Mouse (Mus musculus) G1E (cell line): ENCODE results near the gene Ampd2. TPM values are rescaled to one million over a fixed set of nuclear protein-coding genes. Genes with fewer than 3 reads are reported as not detected.

ENCODE experiments used
- ATAC-seq: 2 replicates; pipeline ENCODE4 v1.8.0; 2016; ENCODE audit warnings: mild to moderate bottlenecking; ENCODE audit not compliant: insufficient number of reproducible peaks, poor library complexity, low FRiP score, severe bottlenecking; ENCODE audit errors: extremely low read depth
- DNase-seq: peaks from one replicate; pipeline ENCODE4 v3.0.0; 2012; ENCODE audit warnings: low spot score
- H3K27me3 ChIP-seq: 2 replicates; pipeline ENCODE4 v1.6.1; 2012; ENCODE audit warnings: mild to moderate bottlenecking, low read length, inconsistent platforms; ENCODE audit not compliant: insufficient read depth
- H3K36me3 ChIP-seq: replicated peaks from 2 replicates; pipeline ENCODE3; 2012; ENCODE audit warnings: mild to moderate bottlenecking, inconsistent platforms
- H3K4me1 ChIP-seq: 2 replicates; pipeline ENCODE4 v1.6.1; 2012; ENCODE audit warnings: low read depth, low read length, inconsistent platforms, mixed read lengths; ENCODE audit not compliant: insufficient read depth
- H3K4me3 ChIP-seq: 2 replicates; pipeline ENCODE4 v1.5.1; 2012; ENCODE audit warnings: low read depth, mild to moderate bottlenecking, inconsistent platforms, low read length, moderate library complexity, mixed read lengths
- H3K9me3 ChIP-seq: replicated peaks from 2 replicates; pipeline ENCODE4 v1.6.1; 2012; ENCODE audit warnings: inconsistent platforms
- CTCF ChIP-seq: IDR thresholded peaks from 2 replicates; pipeline ENCODE4 v1.5.1; 2012; ENCODE audit warnings: low read depth, low read length, inconsistent platforms, mixed read lengths
- GATA1 ChIP-seq: IDR thresholded peaks from 2 replicates; pipeline ENCODE4 v1.6.1; 2012; ENCODE audit warnings: borderline replicate concordance, low read length, inconsistent platforms, mixed read lengths
- GATA2 ChIP-seq: IDR thresholded peaks from 2 replicates; pipeline ENCODE4 v1.6.1; 2012; ENCODE audit warnings: low read depth, low read length, inconsistent platforms, borderline replicate concordance
- POLR2AphosphoS5 ChIP-seq: IDR thresholded peaks from 2 replicates; pipeline ENCODE4 v1.6.1; 2012; ENCODE audit warnings: low read depth, low read length, inconsistent platforms; ENCODE audit not compliant: insufficient replicate concordance
- TAL1 ChIP-seq: conservative IDR thresholded peaks from 2 replicates; pipeline ENCODE4 v1.6.1; 2012; ENCODE audit warnings: low read depth, low read length, inconsistent platforms, mixed read lengths
- polyA plus RNA-seq: library from polyadenylated mRNA; stranded (reverse); fragments of >175 nt; gene quantifications from 2 replicates; pipeline ENCODE4 v1.2.3, GENCODE M21; 2012
- total RNA-seq, 2 experiments: library from RNA; stranded (forward) in 1 of 2; stranded (reverse) in 1 of 2; fragments of 200-1000 nt in 1 of 2; fragments of >200 nt in 1 of 2; fragmentation: Nextera tagmentation in 1 of 2; gene quantifications; 2 replicates each; pipeline ENCODE4 v1.2.3; 2014 to 2017

Gene Ampd2
- total and polyA plus RNA-seq, 3 experiments, result 81.6 to 380 (median 169) TPM

DNA sequence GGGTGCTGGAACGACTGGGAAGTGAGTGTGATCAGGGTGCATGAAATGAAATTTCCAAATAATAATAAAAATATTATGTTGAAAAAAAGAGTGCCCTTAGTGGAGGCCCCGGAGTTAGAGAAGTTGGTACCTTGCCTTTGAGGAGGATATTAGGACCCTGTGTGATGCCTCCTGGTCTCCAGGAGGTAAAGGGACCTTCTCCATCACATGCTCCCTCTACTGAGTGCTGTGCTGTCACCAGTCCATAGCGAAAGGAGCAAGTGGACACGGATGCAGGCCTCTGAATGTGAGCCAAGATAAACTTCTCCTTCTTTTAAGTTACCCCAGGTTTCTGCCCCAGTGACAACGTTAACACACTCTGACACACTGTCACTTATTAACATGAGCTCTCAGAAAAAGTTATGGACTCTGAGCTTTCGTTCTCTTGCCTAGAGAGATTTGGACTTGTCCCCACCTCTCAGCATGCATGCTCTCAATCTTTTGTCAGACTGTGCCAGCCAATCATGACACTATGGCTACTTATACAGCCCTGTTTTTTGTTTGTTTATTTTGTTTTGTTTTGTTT, 19.0 kb downstream of the Ampd2 start:
- ATAC-seq, result no peak
- Histone ChIP-seq H3K4me1 (peaks cover 46% of the 10 kb centered on the region), H3K36me3 (peaks cover 34% of the 10 kb centered on the region), H3K4me3 (no peak overlapping the region), H3K9me3 (no peaks in the 10 kb centered on the region), H3K27me3 (peaks cover 17% of the 10 kb centered on the region; the same call in 1 of the 2 replicates)
- DNase-seq, result no peak
- TF ChIP-seq GATA2 (no peak), POLR2AphosphoS5 (no peak), GATA1 (no peak), CTCF (no peak), TAL1 (no peak)

DNA sequence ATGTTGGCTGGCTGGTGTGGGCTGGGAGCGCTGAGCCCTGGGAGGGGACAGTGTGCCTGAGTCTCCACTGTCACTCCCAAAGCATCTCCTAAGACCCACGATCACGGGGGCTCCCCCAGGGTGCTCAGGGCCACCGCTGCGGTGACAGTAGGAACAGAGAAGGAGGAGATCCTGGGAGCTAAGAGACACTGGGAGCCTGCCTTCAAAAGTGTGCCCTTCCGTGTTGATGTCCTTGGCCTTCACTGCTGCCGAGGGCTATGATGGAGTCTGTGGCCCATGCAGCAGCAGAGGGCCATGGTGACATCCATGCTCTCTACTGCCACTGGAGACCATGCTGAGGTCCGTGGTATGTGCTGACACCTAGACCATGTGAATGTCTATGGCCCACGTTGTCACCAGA, 20.9 kb downstream of the Ampd2 start:
- peaks cover 37% of the 10 kb centered on the region for H3K4me1 ChIP-seq
- H3K9me3 ChIP-seq, result no peaks in the 10 kb centered on the region
- H3K36me3 ChIP-seq, result peaks cover 17% of the 10 kb centered on the region
- no peak overlapping the region for H3K4me3 ChIP-seq
- H3K27me3 ChIP-seq, result peaks cover 17% of the 10 kb centered on the region; the same call in 1 of the 2 replicates
- ATAC-seq (no peak), DNase-seq (no peak)
- TF ChIP-seq POLR2AphosphoS5 (no peak), GATA2 (no peak), CTCF (no peak), TAL1 (no peak), GATA1 (no peak)

DNA sequence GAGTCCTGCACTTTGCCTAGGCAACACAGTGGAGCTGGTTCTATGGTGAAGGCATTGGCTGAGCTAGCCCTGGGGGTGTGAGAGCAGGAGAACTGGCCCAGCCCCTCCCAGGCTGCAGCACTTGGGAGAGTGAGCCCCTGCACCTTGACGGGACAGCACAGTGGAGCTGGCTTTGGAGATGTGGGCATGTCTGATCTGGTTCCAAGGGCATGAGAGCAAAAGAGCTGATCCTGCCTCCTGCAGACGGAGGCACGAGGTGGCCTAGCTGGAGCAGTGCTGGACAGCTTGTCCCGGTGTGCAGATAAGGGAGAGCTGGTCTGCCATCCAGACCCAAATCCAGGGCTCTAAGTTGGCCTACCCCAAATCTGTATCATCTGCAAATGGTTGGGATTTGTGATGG, 21.8 kb downstream of the Ampd2 start:
- no peaks in the 10 kb centered on the region for H3K9me3 ChIP-seq

DNA sequence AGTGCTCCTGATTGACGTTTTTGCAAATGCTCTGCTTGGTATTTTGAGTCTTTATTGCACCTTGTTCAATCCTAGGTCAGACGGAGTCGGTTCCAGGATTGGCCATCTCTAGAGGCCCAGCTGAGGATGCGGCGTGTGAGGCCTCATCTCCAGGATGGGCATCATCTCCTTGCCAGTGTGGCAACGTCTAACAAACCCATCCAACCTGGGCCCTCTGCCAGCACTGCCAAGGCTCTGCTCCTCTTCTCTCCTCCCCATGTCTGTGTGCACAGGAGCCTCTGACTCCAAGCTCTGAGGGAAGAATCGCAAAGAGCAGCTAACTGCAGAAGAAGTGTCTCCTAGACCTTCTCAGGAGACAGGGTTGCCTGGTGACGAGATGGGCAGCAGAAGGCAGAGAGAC, 23.8 kb downstream of the Ampd2 start:
- DNase-seq (no peak), ATAC-seq (no peak)
- H3K27me3 ChIP-seq, result peaks cover 20% of the 10 kb centered on the region

More for the DNA sequence above, 21.8 kb downstream of the Ampd2 start:
- ATAC-seq (no peak), DNase-seq (no peak)
- no peak for TF ChIP-seq CTCF
- no peak for TF ChIP-seq TAL1
- no peak for TF ChIP-seq GATA2
- no peak for TF ChIP-seq POLR2AphosphoS5
- no peak for TF ChIP-seq GATA1
- H3K36me3 ChIP-seq, result peaks cover 13% of the 10 kb centered on the region
- peaks cover 17% of the 10 kb centered on the region; the same call in 1 of the 2 replicates for H3K27me3 ChIP-seq
- H3K4me1 ChIP-seq, result peaks cover 29% of the 10 kb centered on the region
- H3K4me3 ChIP-seq, result no peak overlapping the region

DNA sequence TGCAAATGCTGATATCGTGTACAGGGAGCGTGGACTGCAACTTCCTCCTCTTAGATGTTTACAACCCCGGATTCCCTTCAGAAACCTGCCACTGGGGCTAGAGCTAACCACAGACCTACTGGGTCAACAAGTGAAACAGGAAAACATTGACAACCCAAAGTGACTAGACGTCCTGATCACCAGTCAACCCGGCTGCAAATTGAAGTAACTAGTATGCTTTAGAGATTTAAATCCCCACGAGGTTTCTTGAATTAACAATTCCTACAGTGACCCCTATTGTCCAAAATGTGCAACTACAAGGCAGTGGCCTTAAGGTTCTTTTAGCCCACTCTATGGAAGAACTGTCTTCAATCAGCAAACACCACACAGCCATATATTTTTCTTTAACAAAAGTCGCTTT, 25.0 kb downstream of the Ampd2 start:
- Histone ChIP-seq H3K36me3 (no peaks in the 10 kb centered on the region), H3K27me3 (peaks cover 26% of the 10 kb centered on the region), H3K4me1 (peaks cover 19% of the 10 kb centered on the region), H3K9me3 (no peaks in the 10 kb centered on the region), H3K4me3 (no peak overlapping the region)
- TF ChIP-seq CTCF (peak; percentile 84), GATA1 (no peak)
- ATAC-seq (no peak), DNase-seq (no peak)

More for the DNA sequence above, 23.8 kb downstream of the Ampd2 start:
- no peak overlapping the region for H3K4me3 ChIP-seq
- no peaks in the 10 kb centered on the region for H3K9me3 ChIP-seq
- TF ChIP-seq CTCF (no peak), TAL1 (no peak), GATA2 (no peak), GATA1 (no peak), POLR2AphosphoS5 (no peak)
- H3K4me1 ChIP-seq, result peaks cover 19% of the 10 kb centered on the region
- no peaks in the 10 kb centered on the region for H3K36me3 ChIP-seq

DNA sequence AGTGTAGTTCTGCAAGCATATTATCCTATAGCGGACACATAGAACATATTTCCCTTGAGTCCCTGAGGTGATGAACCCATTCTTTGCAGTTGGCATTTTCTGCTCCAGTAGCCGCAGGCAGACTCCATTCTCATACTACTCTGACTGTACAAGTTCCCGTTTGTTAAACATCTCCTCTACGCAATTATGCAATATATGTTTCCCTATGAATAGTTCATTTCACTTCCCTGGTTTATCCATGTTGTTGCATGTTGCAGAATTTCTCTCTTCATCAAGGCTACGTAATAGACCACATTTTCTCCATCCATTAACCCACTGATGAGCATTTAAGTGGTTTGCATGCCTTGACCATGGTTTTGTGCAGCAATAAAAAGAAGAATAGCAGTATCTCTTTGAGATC, 36.0 kb downstream of the Ampd2 start:
- TF ChIP-seq POLR2AphosphoS5 (no peak), CTCF (no peak), TAL1 (no peak), GATA1 (no peak), GATA2 (no peak)
- Histone ChIP-seq H3K4me3 (no peak overlapping the region), H3K27me3 (peaks cover 17% of the 10 kb centered on the region), H3K36me3 (no peaks in the 10 kb centered on the region), H3K4me1 (peaks cover 4% of the 10 kb centered on the region), H3K9me3 (no peaks in the 10 kb centered on the region)
- ATAC-seq (no peak), DNase-seq (no peak)

DNA sequence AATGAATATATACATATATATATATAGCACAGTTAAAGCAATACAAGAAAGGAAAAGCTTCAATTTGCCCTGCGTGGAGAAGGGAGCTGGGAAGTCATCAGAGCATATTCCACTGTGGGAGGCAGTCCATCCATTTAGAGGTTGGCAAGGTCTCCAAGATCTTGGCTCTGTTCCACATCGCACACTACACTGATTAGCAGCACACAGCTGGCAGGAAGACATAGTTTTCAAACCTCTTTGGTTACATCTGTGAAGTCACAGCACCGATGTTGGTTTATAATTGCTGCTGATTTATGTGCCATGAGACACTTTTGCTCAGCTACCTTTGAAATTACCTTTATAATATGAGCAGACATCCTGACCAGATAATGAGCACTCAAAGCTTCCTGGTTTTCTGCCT, 38.1 kb downstream of the Ampd2 start:
- H3K27me3 ChIP-seq, result peaks cover 16% of the 10 kb centered on the region
- peaks cover 6% of the 10 kb centered on the region for H3K4me1 ChIP-seq
- H3K4me3 ChIP-seq, result no peak overlapping the region
- TF ChIP-seq GATA1 (no peak), GATA2 (no peak), POLR2AphosphoS5 (no peak), TAL1 (no peak), CTCF (no peak)
- no peaks in the 10 kb centered on the region for H3K9me3 ChIP-seq
- ATAC-seq (no peak), DNase-seq (no peak)
- H3K36me3 ChIP-seq, result no peaks in the 10 kb centered on the region
